Mouse (Mus musculus) 3T3-L1 (cell line): ENCODE results near the gene 5031439G07Rik.
A peak's percentile ranks its signal among the peaks of the same experiment; 100 is the strongest.
"Not testable (repeated sequence)": the region's sequence is repeated elsewhere in the genome, so short reads cannot be mapped to it uniquely, and the experiment has no call there.

ENCODE experiments used
- DNase-seq: peaks from one replicate; pipeline ENCODE4 v3.0.0-alpha.2; 2015; ENCODE audit warnings: low read depth, low spot score

The 5031439G07Rik gene

DNA sequence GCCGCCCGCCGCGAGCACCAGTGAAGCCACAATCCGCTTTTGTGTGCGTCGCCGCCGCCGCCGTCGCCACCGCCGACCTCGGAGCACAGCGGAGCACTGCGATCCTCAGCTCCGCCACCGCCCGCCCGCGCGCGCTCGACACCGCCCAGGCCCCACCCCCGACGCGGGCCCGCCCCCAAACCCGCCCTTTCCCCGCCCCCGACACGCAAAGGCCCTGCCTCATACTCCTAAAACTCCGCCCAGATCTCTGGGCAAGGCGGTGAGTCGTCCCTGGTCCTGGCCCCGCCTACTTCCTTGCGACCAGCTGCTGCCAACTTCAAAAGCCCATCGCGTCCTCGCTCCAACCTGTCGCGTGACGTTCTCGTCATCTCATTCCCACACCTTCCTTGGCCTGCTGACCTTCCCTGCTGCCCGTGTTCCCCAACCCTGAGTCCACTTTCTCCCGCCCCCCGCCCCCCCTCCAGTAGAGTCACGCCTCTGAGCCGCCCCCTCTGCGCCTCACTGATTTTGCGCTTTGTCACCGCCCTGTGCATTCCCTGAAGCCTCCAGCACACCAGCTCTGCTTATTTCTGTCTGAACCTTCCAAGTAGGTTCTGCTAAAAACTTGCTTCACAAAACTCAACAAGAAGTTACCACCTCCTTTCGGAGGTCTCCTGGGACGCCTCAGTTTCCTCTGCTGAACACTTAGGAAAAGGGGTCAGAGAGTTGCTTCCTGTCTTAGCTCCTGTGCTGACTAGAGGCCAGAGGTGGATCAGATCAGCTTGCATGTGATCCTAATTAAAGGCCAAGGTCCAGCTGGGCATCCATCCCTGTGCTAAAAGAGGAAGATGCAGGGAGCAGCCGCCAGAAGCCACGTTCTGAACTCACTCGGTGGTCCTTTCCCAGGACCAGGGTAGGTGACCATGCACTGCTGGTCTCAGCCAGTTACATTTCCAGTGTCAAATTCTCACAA is at the start of gene 5031439G07Rik:
TSS of gene 5031439G07Rik (minus strand) at position 678 of the 952 bp plus-strand sequence.
- DNase-seq = peak; percentile 97

DNA sequence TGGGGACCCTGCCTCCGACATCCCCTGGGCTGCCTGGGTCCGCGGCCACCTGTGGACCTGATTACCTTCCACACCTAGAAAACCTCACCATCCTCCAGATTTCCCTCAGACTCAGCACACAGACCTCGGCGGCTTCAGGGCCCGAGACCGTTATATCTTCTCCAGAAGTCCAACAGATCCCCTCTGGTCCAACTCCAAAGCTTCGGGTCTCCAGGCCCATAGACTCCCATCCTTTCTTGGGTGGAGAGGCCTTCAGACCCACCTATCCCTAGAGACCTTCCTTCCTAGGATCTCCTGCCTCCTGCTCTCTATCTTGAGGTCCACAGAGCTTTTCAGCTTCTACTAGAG is 49.0 kb upstream of the 5031439G07Rik start:
- DNase-seq = peak; percentile 17

DNA sequence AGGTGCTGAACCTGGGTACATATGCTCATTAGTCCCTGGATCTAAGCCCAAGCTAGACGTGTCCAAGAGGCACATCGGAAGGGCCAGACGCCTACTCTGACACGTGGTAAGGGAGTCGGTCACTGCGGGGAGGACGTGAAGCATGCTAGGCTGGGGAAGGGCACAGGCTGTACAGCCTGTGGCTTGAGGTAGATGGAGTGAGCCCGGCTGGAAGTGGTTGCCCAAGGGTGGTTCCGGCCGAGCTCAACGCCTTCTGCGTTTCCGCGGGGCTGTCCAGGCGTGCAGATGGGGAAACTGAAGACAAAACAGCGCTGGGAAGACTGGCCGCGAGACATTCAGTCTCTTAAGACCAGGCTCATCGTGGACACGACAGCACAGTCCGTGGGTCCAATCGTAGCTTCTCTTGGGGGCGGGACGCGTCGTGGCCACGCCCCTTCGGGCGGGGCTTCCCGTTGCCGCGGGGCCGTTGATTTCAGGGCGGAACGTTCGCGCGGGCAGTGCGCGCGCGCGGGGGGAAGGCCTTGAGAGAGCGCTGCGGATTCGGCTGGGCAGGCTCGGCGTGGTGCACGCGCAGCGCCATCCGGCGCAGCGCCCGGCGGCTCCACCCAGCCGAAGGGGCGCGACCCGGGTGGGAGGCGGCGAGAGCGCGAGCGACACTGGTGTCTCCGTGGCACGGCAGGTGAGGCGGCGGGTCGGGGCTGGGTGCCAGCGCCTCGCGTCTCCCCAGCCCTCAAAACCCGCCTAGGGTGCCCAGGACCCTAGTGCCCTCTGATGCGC is 48.4 kb upstream of the 5031439G07Rik start:
- peak; percentile 89 for DNase-seq

DNA sequence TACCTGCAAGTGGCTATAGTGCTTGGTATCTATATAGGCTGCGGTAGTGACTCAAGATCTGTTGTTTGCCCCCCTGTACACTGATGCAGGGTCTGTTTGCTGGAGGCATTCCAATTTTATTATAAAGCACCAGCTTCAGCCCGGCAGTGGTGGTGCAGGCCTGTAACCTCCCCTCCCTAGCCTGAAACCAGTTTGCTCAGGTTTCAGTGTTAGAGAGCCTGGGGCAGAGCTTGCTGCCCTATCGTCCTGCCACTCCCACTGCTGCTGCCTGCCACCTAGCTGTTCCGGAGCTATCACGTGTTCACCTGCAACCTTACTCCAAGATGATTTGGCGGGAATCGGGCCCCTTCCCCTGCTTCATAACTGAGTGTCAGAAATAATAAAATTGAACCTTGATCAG is 45.6 kb upstream of the 5031439G07Rik start:
- not testable (repeated sequence) for DNase-seq

DNA sequence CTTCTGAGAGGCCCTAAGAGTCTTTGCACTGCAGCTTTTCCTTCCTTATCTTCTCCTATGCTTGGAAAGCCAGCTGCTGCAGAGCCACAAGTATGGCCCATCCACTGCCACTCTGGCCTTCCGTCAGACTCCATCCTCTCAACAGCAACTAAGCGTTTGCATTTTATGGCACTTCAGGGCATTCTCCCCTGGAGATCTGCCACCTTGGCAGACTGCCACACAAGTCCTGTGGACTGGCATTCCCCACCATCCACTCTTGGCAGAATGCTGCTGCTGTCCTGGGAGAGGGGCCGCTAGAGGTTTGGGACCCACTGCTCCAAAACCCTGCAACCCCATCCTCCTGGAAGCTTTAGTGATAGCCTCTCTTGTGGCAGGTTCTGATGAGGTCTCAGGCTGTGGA is 43.5 kb upstream of the 5031439G07Rik start:
- DNase-seq = no peak

DNA sequence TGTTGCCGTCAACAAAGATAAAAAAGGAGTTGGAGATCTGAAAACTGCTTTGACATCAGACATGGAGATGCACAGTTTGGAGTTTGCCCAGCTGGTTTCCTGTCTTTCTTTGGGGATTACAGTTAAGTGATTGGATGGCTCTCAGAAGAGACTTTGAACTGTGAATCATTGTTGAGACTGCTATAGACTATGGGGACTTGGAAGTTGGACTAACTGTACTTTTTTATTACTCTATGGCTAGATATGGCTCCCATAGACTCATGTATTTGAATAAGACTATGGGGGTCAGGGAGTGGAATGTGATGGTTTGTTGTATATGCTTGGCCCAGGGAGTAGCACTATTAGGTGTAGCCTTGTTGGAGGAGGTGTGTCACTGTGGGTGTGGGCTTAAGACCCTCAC is 42.3 kb upstream of the 5031439G07Rik start:
- DNase-seq = not testable (repeated sequence)

DNA sequence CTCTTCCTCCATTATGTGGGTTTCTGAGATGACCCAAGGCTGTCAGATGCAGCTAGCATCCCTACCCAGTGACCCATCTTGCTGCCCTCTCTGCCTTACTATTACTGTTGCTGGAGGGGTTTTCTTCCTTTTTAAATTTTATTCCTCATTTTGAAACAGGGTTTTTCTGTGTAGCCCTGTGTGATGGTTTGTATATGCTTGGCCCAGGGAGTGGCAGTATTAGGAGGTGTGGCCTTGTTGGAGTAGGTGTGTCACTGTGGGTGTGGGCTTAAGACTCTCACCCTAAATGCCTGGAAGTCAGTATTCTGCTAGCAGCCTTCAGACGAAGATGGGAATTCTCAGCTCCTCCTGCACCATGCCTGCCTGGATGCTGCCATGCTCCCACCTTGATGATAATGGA is 40.3 kb upstream of the 5031439G07Rik start, which contains the start of gene Fam118a:
TSS of gene Fam118a (plus strand) at position 301 of the 400 bp plus-strand sequence.
- DNase-seq = not testable (repeated sequence)

DNA sequence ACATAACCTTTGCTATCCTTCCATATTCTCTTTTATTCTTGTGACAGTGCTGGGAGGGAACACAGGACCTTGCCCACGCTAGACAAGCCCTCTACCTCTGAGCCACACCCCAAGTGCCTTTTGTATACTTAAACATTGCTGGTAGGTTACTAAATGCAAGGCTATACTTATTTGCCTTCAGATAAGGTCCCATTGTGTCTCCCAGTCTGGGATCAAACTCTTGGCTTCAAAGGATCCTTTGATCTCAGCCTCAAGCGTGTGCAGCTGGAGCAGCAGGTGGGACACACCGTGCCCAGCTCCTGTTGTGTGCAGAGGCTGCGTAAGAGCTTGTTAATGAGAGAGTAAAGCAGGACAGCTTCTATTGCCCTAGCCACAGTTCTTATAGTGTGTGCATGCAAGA is 39.4 kb upstream of the 5031439G07Rik start:
- DNase-seq = no peak

DNA sequence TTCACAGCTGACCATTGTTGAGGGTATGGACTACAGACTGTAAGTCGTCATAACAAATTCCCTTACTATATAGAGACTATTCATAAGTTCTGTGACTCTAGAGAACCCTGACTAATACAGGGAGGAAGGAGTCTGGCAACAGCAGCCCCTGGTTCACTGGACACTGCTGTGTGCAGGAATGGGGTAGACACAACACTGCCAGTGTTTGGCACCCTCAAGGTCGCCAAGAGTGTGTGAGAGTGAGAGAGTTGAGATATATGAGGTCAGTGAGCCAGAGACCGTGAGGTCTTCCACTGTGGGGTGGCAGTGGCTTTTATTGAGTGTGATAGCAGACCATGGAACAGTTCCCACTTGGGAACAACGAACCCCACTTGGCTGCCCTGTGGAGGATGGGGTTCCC is 37.8 kb upstream of the 5031439G07Rik start:
- no peak for DNase-seq

DNA sequence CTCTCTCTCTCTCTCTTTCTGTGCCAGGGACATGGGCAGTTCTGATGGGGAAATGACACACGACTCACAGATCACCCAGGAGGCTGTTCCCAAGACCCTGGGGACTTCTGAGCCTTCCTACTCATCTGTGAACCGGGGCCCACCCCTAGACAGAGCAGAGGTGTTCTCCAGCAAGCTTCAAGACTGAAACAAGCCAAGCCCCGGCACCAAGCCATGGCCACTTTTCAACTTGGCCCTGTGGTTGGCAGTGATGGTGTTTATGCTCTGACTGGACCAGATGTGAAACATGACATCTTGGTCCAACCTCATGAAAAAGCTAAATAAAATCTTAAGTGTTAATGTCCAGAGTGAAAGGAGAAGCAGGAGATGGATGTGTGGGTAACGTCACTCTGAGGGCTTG is 33.9 kb upstream of the 5031439G07Rik start:
- no peak for DNase-seq

DNA sequence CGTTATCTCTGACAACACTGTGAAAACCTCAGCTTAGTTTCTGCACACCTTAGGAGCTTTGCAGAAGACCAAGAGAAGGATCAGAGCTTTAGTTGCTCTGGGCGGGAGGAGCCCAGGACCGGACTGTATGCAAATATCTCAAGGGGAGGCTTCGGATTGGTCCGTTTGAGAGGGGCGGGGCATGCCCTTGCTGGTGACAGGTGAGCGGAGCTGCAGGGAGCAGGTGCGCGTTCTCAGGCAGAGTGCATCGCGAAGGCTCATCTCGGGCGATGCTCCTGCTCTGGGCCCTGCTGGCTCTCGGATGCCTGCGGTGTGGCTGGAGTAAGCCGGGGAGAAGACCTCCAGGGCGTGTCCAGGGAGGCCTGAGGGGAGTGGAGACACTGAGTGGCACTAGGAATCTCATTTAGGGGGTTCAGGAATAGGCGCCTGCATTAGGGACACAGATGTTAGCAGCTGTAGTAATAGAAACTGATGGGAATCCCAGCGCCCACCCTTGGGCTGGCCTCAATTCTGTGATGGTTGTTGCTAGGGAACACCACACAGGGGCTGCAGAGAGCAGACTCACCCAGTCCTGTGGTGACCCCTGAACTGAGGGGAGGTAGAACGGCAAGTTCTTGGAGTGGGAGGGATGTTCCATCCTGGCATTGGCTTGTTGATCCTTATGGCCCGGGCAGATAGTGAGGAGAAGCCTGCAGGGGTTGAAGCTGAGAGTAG is 28.8 kb upstream of the 5031439G07Rik start, which contains the start of gene Upk3a:
TSS of gene Upk3a (plus strand) at position 191 of the 714 bp plus-strand sequence.
- no peak for DNase-seq

DNA sequence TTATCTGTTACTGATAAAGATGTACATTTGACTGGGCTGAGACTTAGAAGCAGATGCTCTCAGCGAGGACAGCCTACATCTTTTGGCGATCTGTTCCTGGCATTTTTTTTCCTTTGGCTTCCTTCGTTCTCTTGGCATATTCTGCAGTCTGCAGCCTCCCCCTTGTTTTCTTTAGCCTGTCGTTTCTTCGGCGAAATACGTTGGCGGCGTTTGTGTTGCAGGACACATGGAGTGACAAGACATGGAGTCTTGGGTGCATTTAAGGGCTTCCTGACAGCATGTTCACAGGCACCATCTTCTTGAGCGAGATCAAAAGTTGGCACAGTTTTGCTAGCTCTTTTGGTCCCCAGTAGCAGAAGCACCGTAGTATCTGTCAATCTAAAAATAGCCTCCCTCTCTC is 27.4 kb upstream of the 5031439G07Rik start:
- no peak for DNase-seq

DNA sequence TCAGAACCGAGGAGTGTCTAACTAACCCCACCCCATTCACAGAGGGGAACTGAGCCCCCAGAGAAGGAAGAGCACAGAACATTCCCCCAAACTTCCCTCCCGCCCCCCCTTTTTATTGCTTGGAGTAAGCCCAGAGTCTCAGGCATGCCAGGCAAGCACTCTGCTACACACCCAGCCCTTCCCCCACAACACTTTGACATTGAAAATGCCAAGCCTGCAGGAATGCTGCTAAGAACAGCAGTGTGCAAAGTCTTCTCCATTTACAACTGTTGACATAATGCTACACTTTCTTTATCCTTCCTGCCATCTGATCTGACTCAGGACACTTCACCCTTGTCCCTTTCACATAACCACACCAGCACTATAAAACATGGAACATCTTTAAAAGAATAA is 24.3 kb upstream of the 5031439G07Rik start:
- no peak for DNase-seq

DNA sequence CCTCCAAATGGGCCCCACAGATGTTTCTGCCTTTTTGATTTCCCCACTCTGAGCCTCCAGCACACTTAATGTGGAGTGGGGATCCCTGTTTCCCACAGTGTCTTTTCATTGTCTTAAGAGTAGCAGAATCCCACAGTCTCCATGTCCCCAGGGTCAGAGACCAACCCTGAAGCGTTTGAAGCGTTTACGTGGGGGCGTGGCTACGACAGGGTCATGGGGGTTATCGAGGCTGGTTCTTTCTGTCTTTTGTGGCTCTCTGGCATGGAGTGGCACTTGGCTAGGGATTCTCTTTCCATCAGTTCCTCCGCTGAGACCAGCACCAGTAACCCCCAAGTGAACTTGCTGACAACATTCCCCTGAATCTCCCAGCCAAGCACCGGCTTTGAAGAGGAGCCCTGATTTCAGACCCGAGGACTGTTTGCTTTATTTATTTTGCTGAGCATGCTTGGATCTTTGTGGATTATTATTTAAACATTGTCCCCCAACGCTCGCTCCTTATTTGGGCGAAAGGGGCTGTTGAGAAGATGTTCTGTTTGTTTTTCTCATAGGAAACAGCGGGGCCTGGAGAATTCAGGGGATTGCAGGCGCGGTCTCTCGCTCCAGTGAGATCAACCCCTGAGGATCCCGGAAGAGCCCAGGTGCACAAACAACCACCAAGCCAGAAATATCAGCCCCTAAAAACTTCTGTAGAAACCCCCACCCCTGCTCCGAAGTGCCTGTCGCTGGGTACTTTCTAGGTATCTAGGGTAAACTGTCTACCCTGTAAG is 23.7 kb upstream of the 5031439G07Rik start:
- no peak for DNase-seq

DNA sequence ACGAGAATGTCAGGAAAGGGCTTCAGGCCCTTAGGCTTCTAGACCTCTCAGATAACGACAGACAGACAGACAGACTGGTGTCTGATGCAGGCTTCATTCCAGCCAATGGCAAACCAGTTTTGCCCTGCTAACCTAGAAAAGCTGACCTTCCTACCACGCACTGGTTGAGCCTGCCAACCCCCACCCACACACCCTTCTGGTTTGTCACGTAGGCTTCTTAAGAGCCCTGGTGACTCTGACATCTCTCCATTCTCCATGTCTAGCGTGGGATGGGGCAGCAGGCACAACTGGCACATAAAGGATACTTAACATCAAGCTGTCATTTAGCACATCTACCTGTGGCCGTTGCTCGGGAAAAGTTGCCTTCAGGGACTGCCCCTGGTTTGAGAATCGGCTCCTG is 21.3 kb upstream of the 5031439G07Rik start:
- no peak for DNase-seq

DNA sequence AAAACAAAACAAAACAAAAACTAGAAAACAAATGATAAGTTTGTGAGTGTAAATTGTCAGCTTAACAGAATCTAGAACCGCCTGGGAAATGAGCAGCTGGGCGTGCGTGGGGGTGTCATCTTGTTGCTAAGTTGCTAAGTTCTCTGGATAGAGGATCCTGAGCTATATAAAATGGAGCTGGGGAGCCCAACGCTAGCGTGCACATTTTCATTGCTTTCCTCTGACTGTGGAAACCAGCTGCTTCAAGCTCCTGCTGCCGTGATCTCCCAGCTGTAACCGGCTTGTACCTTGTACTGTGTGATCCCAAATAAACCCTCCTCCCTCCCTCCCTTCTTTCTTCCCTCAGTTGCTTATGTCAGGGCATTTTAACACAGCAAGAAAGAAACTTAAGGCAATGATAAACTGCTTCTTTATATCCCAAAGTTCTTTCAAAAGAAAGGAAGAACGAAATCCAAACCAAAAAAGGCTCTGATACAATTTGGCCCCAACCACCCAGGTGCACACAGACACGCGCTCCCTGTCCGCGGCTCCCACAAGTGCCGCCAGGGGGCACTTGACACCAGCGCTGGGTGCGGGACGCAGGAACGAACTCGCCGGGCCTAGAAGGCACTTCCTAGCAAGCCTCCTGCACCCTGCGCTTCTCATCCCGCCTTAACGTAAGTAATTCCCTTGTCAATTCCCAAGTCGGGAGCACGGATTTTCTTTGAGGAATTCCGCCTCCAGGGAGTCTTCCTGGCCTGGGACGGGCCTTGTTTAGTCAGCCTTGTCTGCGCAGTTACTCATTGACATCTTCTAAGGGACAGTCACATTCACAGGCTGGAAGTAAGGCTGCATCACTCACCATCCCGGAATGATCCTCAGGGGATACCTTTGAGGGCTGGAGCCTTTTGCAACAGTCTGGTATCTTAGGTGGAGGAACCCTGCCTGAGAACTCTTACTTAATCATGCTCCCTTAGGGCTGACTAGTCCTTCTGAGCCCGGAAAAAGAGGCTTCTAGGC is 12.9 kb upstream of the 5031439G07Rik start:
- peak; percentile 70 for DNase-seq

DNA sequence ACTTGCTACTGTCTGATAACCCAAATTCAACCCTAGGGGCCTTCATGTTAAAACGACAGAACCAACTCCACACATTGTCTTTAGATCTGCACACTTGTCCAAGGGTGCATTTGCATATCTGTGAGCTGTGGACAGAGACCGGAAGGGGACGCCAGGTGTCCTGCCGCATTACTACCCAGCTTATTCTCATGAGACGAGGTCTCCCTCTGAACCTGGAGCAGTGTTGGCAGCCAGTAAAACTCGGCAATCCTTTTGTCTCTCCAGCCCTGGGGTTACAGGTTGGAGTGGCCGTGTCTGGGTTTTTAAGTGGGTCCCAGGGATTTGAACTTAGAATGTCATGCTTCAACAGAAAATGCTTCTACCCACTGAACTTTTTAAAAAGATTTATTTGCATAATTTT is 11.6 kb upstream of the 5031439G07Rik start:
- DNase-seq = no peak

DNA sequence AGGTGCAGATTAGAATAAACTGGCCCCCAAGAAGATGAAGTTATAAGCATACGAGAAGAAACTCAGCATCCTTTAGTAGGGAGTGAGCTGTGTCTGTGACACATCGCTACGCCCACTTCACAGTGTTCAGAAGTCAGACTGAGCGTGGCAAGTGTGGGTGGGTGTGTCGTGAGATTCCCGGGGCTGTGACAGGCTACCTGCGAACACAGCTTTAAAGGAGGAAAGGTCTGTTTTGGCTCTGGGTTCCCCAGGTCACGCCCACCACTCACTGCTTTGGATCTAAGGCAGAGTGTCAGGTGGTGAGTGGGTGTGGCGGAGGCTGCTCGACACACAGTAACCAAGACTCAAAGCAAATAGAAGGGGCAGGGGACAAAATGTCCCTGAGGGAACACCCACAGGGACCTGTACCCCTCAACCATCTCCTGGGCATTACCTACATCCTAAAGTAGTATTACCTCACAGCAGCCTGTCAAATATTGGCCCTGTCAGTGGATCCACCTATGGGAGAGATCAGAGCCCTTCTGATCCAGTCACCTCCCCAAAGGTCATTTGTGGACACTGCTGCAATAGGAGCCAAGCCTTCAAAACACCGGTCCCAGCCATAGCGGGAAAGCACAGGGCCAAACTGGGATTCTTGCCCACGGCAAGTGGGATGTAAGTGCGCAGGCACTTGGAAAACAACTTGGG is 9.6 kb upstream of the 5031439G07Rik start:
- DNase-seq = no peak

DNA sequence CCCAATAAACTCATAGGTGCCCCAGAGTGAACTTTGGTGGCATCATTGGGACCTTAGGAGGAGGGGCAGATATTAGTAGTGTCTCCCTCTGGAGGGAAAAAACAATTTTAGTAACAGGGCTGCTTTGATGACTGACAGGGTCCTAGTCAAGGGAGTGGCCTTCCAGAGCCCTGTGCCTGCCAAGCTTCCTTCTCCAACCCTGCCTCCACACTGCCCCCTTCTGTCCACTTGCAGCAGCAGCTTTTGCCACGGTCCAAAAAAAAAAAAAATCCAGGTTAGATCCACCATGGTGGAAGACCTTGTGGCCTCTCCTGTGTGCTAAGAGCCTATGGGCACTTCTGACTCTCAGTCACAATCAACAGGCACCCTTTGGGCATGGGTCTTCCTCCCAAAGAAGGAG is 7.6 kb upstream of the 5031439G07Rik start:
- peak; percentile 90 for DNase-seq
